Mouse (Mus musculus) left cerebral cortex, adult 18-20 months (tissue): ENCODE measurements around the gene Plch2. TPM values are rescaled to one million over a fixed set of nuclear protein-coding genes. Genes with fewer than 3 reads are reported as not detected.

ENCODE experiments used
- DNase-seq, 2 experiments: peaks; one replicate each; pipeline ENCODE4 v3.0.0; 2021 to 2022; ENCODE audit warnings: low spot score in 2 of 2, mixed read lengths in 1 of 2
- total RNA-seq, 2 experiments: library from RNA; stranded (reverse); gene quantifications; 2 replicates each; pipeline ENCODE4 v1.2.3; 2021

Plch2 gene
- total RNA-seq, 2 experiments from 2014 or later: 69.2 to 88.5 TPM

- peak; percentile 56 to 63 for DNase-seq
These were observed 95.8 kb downstream of the Plch2 start, which contains the start of gene Hes5 for GRCm38 (mm10) chr4:154960690-154961225. TSS of gene Hes5 (plus strand) at chr4:154960923.

- peak in 1 of 2 experiments; percentile 63 for DNase-seq
These were observed 96.4 kb downstream of the Plch2 start for GRCm38 (mm10) chr4:154960021-154960689.

- DNase-seq: no peak
These were observed 98.0 kb downstream of the Plch2 start for GRCm38 (mm10) chr4:154958621-154959020.

GRCm38 (mm10) chr4:154958171-154958570 is 98.4 kb downstream of the Plch2 start:
- DNase-seq: peak in 1 of 2 experiments; percentile 44

- peak; percentile 54 to 76 for DNase-seq
These were observed 99.1 kb downstream of the Plch2 start for GRCm38 (mm10) chr4:154957289-154957993.

GRCm38 (mm10) chr4:154956604-154957003 is 100.0 kb downstream of the Plch2 start:
- no peak for DNase-seq

GRCm38 (mm10) chr4:154952461-154953241 is 103.9 kb downstream of the Plch2 start:
- DNase-seq: no peak

- DNase-seq: no peak
These were observed 107.0 kb downstream of the Plch2 start for GRCm38 (mm10) chr4:154949589-154949982.

GRCm38 (mm10) chr4:154948940-154949588 is 107.5 kb downstream of the Plch2 start:
- DNase-seq: no peak

GRCm38 (mm10) chr4:154948066-154948939 is 108.3 kb downstream of the Plch2 start:
- DNase-seq: no peak

- peak in 1 of 2 experiments; percentile 44 for DNase-seq
These were observed 110.3 kb downstream of the Plch2 start for GRCm38 (mm10) chr4:154946319-154946718.

- DNase-seq: peak; percentile 68 to 73
These were observed 112.4 kb downstream of the Plch2 start for GRCm38 (mm10) chr4:154944121-154944590.

GRCm38 (mm10) chr4:154943323-154944039 is 113.1 kb downstream of the Plch2 start:
- DNase-seq: no peak

GRCm38 (mm10) chr4:154942632-154943322 is 113.8 kb downstream of the Plch2 start:
- no peak for DNase-seq

GRCm38 (mm10) chr4:154941831-154942230 is 114.8 kb downstream of the Plch2 start:
- no peak for DNase-seq

GRCm38 (mm10) chr4:154940156-154940555 is 116.4 kb downstream of the Plch2 start:
- no peak for DNase-seq

GRCm38 (mm10) chr4:154937746-154938145 is 118.8 kb downstream of the Plch2 start:
- no peak for DNase-seq

- no peak for DNase-seq
These were observed 119.9 kb downstream of the Plch2 start for GRCm38 (mm10) chr4:154936542-154937255.
